Mouse (Mus musculus): ENCODE data around the gene Med27. TPM values are rescaled to one million over a fixed set of nuclear protein-coding genes. Genes with fewer than 3 reads are reported as not detected.

Gene Med27
- polyA plus RNA-seq, 1 experiment from 2014 or later, result 90.9 TPM

- ATAC-seq, result no peak
- Histone ChIP-seq H3K9ac (replicated peaks) (no peak overlapping the region), H3K27me3 (no peaks in the 10 kb centered on the region), H3K4me3 (replicated peaks) (no peak overlapping the region), H3K4me2 (replicated peaks) (no peak overlapping the region), H3K9me3 (no peaks in the 10 kb centered on the region), H3K4me1 (replicated peaks) (peaks cover 34% of the 10 kb centered on the region), H3K36me3 (no peaks in the 10 kb centered on the region), H3K27ac (no peak overlapping the region)
- WGBS, result 84% methylated on average over 1 of the region's 1 CpGs
These were observed 55.2 kb downstream of the Med27 start for GRCm38 (mm10) chr2:29401868-29402267.

GRCm38 (mm10) chr2:29402550-29403076 lies 56.0 kb downstream of the Med27 start:
- Histone ChIP-seq H3K9ac (replicated peaks) (no peak overlapping the region), H3K9me3 (no peaks in the 10 kb centered on the region), H3K27me3 (no peaks in the 10 kb centered on the region), H3K36me3 (no peaks in the 10 kb centered on the region), H3K27ac (no peak overlapping the region), H3K4me2 (replicated peaks) (no peak overlapping the region), H3K4me3 (replicated peaks) (no peak overlapping the region), H3K4me1 (replicated peaks) (peaks cover 36% of the 10 kb centered on the region)
- ATAC-seq, result no peak
- 81% methylated on average over 3 of the region's 3 CpGs for WGBS

- H3K9ac ChIP-seq (replicated peaks), result no peak overlapping the region
- WGBS, result 51% methylated on average over 9 of the region's 9 CpGs
- no peak overlapping the region; the same call in 1 of the 2 replicates for H3K27ac ChIP-seq
- H3K4me3 ChIP-seq (replicated peaks), result no peak overlapping the region
- no peak overlapping the region for H3K4me2 ChIP-seq (replicated peaks)
- no peaks in the 10 kb centered on the region for H3K36me3 ChIP-seq
- no peaks in the 10 kb centered on the region for H3K9me3 ChIP-seq
- no peak for ATAC-seq
- H3K4me1 ChIP-seq (replicated peaks), result peaks cover 39% of the 10 kb centered on the region
- H3K27me3 ChIP-seq, result no peaks in the 10 kb centered on the region
These were observed 57.3 kb downstream of the Med27 start for GRCm38 (mm10) chr2:29403799-29404530.

- H3K27ac ChIP-seq, result 0 out of 2 replicates have a peak overlapping the region, but pooled peaks have one; percentile 11
- no peak for ATAC-seq
- no peaks in the 10 kb centered on the region for H3K27me3 ChIP-seq
- H3K4me1 ChIP-seq (replicated peaks), result peaks cover 39% of the 10 kb centered on the region
- 91% methylated on average over 10 of the region's 10 CpGs for WGBS
- H3K9ac ChIP-seq (replicated peaks), result no peak overlapping the region
- no peaks in the 10 kb centered on the region for H3K9me3 ChIP-seq
- H3K4me3 ChIP-seq (replicated peaks), result no peak overlapping the region
- no peaks in the 10 kb centered on the region for H3K36me3 ChIP-seq
- no peak overlapping the region for H3K4me2 ChIP-seq (replicated peaks)
These were observed 58.3 kb downstream of the Med27 start for GRCm38 (mm10) chr2:29404931-29405330.

GRCm38 (mm10) chr2:29405848-29406247 lies 59.2 kb downstream of the Med27 start:
- no peak overlapping the region for H3K9ac ChIP-seq (replicated peaks)
- no peaks in the 10 kb centered on the region for H3K27me3 ChIP-seq
- WGBS, result 92% methylated on average over 2 of the region's 2 CpGs
- H3K4me3 ChIP-seq (replicated peaks), result no peak overlapping the region
- H3K27ac ChIP-seq, result no peak overlapping the region
- peaks cover 41% of the 10 kb centered on the region for H3K4me1 ChIP-seq (replicated peaks)
- no peak overlapping the region for H3K4me2 ChIP-seq (replicated peaks)
- no peaks in the 10 kb centered on the region for H3K36me3 ChIP-seq
- H3K9me3 ChIP-seq, result no peaks in the 10 kb centered on the region
- ATAC-seq, result no peak

GRCm38 (mm10) chr2:29407350-29407749 lies 60.7 kb downstream of the Med27 start:
- Histone ChIP-seq H3K4me1 (replicated peaks) (peaks cover 56% of the 10 kb centered on the region), H3K27me3 (no peaks in the 10 kb centered on the region), H3K27ac (peak overlapping the region; percentile 72), H3K9ac (replicated peaks) (no peak overlapping the region), H3K36me3 (no peaks in the 10 kb centered on the region), H3K4me3 (replicated peaks) (no peak overlapping the region), H3K9me3 (no peaks in the 10 kb centered on the region), H3K4me2 (replicated peaks) (no peak overlapping the region)
- no peak for ATAC-seq
- 57% methylated on average over 3 of the region's 3 CpGs for WGBS

- ATAC-seq, result no peak
- 71% methylated on average over 7 of the region's 7 CpGs for WGBS
- H3K4me1 ChIP-seq (replicated peaks), result peaks cover 59% of the 10 kb centered on the region
These were observed 61.1 kb downstream of the Med27 start for GRCm38 (mm10) chr2:29407764-29408163.

GRCm38 (mm10) chr2:29410884-29411283 lies 64.3 kb downstream of the Med27 start:
- no peak overlapping the region for H3K4me3 ChIP-seq (replicated peaks)
- 83% methylated on average over 7 of the region's 7 CpGs for WGBS

More at GRCm38 (mm10) chr2:29407764-29408163, 61.1 kb downstream of the Med27 start:
- Histone ChIP-seq H3K9ac (replicated peaks) (no peak overlapping the region), H3K36me3 (no peaks in the 10 kb centered on the region), H3K9me3 (no peaks in the 10 kb centered on the region), H3K4me3 (replicated peaks) (no peak overlapping the region), H3K27ac (peak overlapping the region; percentile 72), H3K27me3 (no peaks in the 10 kb centered on the region), H3K4me2 (replicated peaks) (no peak overlapping the region)

GRCm38 (mm10) chr2:29412458-29412857 lies 65.8 kb downstream of the Med27 start:
- Histone ChIP-seq H3K4me2 (replicated peaks) (no peak overlapping the region), H3K36me3 (no peaks in the 10 kb centered on the region), H3K4me3 (replicated peaks) (no peak overlapping the region), H3K9ac (replicated peaks) (no peak overlapping the region), H3K9me3 (no peaks in the 10 kb centered on the region), H3K27ac (no peak overlapping the region), H3K27me3 (no peaks in the 10 kb centered on the region), H3K4me1 (replicated peaks) (peaks cover 41% of the 10 kb centered on the region)
- 74% methylated on average over 3 of the region's 3 CpGs for WGBS
- no peak for ATAC-seq

More at GRCm38 (mm10) chr2:29410884-29411283, 64.3 kb downstream of the Med27 start:
- no peak overlapping the region for H3K4me2 ChIP-seq (replicated peaks)
- no peaks in the 10 kb centered on the region for H3K27me3 ChIP-seq
- no peaks in the 10 kb centered on the region for H3K36me3 ChIP-seq
- peaks cover 47% of the 10 kb centered on the region for H3K4me1 ChIP-seq (replicated peaks)
- no peak for ATAC-seq
- no peaks in the 10 kb centered on the region for H3K9me3 ChIP-seq
- no peak overlapping the region for H3K9ac ChIP-seq (replicated peaks)
- no peak overlapping the region for H3K27ac ChIP-seq

GRCm38 (mm10) chr2:29413259-29413993 lies 66.8 kb downstream of the Med27 start:
- H3K9me3 ChIP-seq, result no peaks in the 10 kb centered on the region
- 63% methylated on average over 13 of the region's 13 CpGs for WGBS
- H3K4me3 ChIP-seq (replicated peaks), result no peak overlapping the region
- no peak overlapping the region for H3K9ac ChIP-seq (replicated peaks)
- H3K4me2 ChIP-seq (replicated peaks), result no peak overlapping the region
- H3K4me1 ChIP-seq (replicated peaks), result peaks cover 40% of the 10 kb centered on the region
- no peak for ATAC-seq
- H3K36me3 ChIP-seq, result no peaks in the 10 kb centered on the region
- H3K27me3 ChIP-seq, result no peaks in the 10 kb centered on the region
- no peak overlapping the region for H3K27ac ChIP-seq

- no peak overlapping the region for H3K9ac ChIP-seq (replicated peaks)
- no peaks in the 10 kb centered on the region for H3K9me3 ChIP-seq
- WGBS, result 86% methylated on average over 7 of the region's 7 CpGs
- ATAC-seq, result no peak
- H3K27me3 ChIP-seq, result no peaks in the 10 kb centered on the region
- H3K36me3 ChIP-seq, result no peaks in the 10 kb centered on the region
- H3K4me3 ChIP-seq (replicated peaks), result no peak overlapping the region
- no peak overlapping the region for H3K27ac ChIP-seq
- H3K4me1 ChIP-seq (replicated peaks), result peaks cover 53% of the 10 kb centered on the region
- no peak overlapping the region for H3K4me2 ChIP-seq (replicated peaks)
These were observed 68.3 kb downstream of the Med27 start for GRCm38 (mm10) chr2:29414852-29415473.

GRCm38 (mm10) chr2:29418498-29418897 lies 71.9 kb downstream of the Med27 start:
- Histone ChIP-seq H3K4me3 (replicated peaks) (no peak overlapping the region), H3K9me3 (no peaks in the 10 kb centered on the region), H3K4me2 (replicated peaks) (no peak overlapping the region), H3K9ac (replicated peaks) (no peak overlapping the region), H3K27me3 (no peaks in the 10 kb centered on the region), H3K27ac (no peak overlapping the region), H3K36me3 (no peaks in the 10 kb centered on the region), H3K4me1 (replicated peaks) (peaks cover 59% of the 10 kb centered on the region)
- 70% methylated on average over 6 of the region's 6 CpGs for WGBS
- ATAC-seq, result no peak

Data from midbrain, embryonic 13.5 days (tissue).